Mouse (Mus musculus) erythroblast, embryonic 14.5 days (primary cell): ENCODE measurements around the gene Cgnl1.
"Not testable (repeated sequence)": the region's sequence is repeated elsewhere in the genome, so short reads cannot be mapped to it uniquely, and the experiment has no call there.

ENCODE experiments used
- GATA1 ChIP-seq: IDR thresholded peaks from 2 replicates; pipeline ENCODE4 v1.6.1; 2012; ENCODE audit warnings: low read length, inconsistent platforms, mixed read lengths
- TAL1 ChIP-seq: IDR thresholded peaks from 3 replicates; pipeline ENCODE4 v1.6.1; 2012; ENCODE audit warnings: low read length, inconsistent platforms, mixed read lengths

DNA sequence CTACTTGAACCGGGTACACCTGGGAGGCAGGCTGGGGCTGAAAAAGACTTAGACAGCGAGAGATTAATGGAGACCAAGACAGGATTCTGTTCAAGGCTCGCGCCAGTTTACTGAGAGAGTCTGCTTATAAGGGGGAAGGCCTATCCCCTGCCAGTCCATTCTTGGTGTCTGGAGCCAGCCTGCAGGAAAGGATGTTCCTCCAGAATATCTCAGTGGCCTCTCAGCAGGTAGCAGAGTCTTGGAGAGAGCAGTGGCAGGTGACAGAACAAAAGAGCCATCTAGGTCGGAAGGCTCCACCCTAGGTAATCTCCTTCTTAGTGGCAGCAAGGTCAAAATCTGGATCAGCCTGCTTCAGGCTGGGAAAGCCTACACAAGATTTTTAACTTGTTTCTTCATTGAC lies 151.3 kb downstream of the Cgnl1 start:
- TF ChIP-seq GATA1, TAL1: not testable (repeated sequence)
